Mouse (Mus musculus) liver, embryonic 16.5 days (tissue): ENCODE measurements around the gene Gucd1. TPM values are rescaled to one million over a fixed set of nuclear protein-coding genes. Genes with fewer than 3 reads are reported as not detected.

Experiments
- ATAC-seq: fragments of 200-750 bp; cut with Nextera tagmentation; 2 replicates; pipeline ENCODE4 v1.8.0; 2017; ENCODE audit warnings: low read depth, mild to moderate bottlenecking, moderate number of reproducible peaks, moderate library complexity
- H3K27ac ChIP-seq: fragments of 300-500 bp; sonication (generic); 2 replicates; pipeline ENCODE4 v1.5.1; 2014; ENCODE audit warnings: mild to moderate bottlenecking, low read length
- H3K27me3 ChIP-seq: fragments of 300-500 bp; sonication (generic); 2 replicates; pipeline ENCODE4 v1.6.1; 2014; ENCODE audit warnings: low read depth, low read length, mixed read lengths; ENCODE audit not compliant: control insufficient read depth, insufficient read depth
- H3K36me3 ChIP-seq: fragments of 300-500 bp; sonication (generic); 2 replicates; pipeline ENCODE4 v1.6.1; 2014; ENCODE audit warnings: mild to moderate bottlenecking; ENCODE audit not compliant: control insufficient read depth, insufficient read depth
- H3K4me1 ChIP-seq: fragments of 300-500 bp; sonication (generic); 2 replicates; pipeline ENCODE4 v1.6.1; 2014; ENCODE audit warnings: low read depth, low read length, mixed read lengths; ENCODE audit not compliant: control insufficient read depth
- H3K4me2 ChIP-seq: fragments of 300-500 bp; sonication (generic); 2 replicates; pipeline ENCODE4 v1.6.1; 2014; ENCODE audit warnings: low read depth, low read length, mixed read lengths
- H3K4me3 ChIP-seq: fragments of 300-500 bp; sonication (generic); 2 replicates; pipeline ENCODE4 v1.5.1; 2014; ENCODE audit warnings: low read depth, mild to moderate bottlenecking, low read length
- H3K9ac ChIP-seq: fragments of 300-500 bp; sonication (generic); 2 replicates; pipeline ENCODE4 v1.6.1; 2014; ENCODE audit warnings: low read depth, low read length
- H3K9me3 ChIP-seq: fragments of 300-500 bp; sonication (generic); replicated peaks from 2 replicates; pipeline ENCODE4 v1.6.1; 2016; ENCODE audit warnings: low read length; ENCODE audit not compliant: control insufficient read depth
- WGBS: fragments of 180-500 bp; shearing (Covaris S2); extraction: QIAGEN DNeasy Blood & Tissue Kit; methylation state at CpG from one replicate; pipeline ENCODE4 v1.1.7; 2014; ENCODE audit not compliant: insufficient replicate concordance; 5-methylcytosine and 5-hydroxymethylcytosine counted together
- polyA plus RNA-seq: library from polyadenylated mRNA; unstranded; fragments of >200 nt; fragmentation: Nextera tagmentation; extraction: Ambion mirVana; gene quantifications from 2 replicates; pipeline ENCODE4 v1.2.1, GENCODE M21; 2015

The Gucd1 gene
- polyA plus RNA-seq, 1 experiment from 2014 or later = 69.3 TPM

DNA sequence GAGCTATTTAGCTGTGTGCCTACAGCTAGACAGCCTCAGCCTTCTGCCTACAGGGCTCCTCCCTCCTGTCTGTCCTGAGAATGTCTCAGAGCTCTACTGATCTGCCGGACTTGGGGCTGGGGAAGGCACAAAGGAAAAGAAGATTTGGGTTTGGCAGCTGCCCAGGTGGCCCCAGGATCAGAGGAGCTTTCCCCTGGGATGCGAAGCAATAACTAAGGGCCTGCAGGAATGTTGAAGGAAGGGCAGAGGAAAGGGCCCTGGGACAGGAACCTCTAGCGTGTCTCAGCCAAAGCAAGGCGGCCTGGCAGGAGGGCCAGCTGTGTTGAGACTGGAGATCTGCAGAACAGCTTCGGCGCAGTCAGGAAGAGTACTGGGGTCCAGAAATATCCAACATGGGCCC is 194.8 kb downstream of the Gucd1 start:
- no peak overlapping the region for H3K4me2 ChIP-seq
- no peaks in the 10 kb centered on the region for H3K36me3 ChIP-seq
- peaks cover 5% of the 10 kb centered on the region for H3K4me1 ChIP-seq
- H3K9ac ChIP-seq = no peak overlapping the region
- no peaks in the 10 kb centered on the region for H3K9me3 ChIP-seq
- peaks cover 8% of the 10 kb centered on the region; the same call in 1 of the 2 replicates for H3K27me3 ChIP-seq
- no peak for ATAC-seq
- no peak overlapping the region for H3K4me3 ChIP-seq
- WGBS = 66% methylated on average over 6 of the region's 6 CpGs
- no peak overlapping the region for H3K27ac ChIP-seq

DNA sequence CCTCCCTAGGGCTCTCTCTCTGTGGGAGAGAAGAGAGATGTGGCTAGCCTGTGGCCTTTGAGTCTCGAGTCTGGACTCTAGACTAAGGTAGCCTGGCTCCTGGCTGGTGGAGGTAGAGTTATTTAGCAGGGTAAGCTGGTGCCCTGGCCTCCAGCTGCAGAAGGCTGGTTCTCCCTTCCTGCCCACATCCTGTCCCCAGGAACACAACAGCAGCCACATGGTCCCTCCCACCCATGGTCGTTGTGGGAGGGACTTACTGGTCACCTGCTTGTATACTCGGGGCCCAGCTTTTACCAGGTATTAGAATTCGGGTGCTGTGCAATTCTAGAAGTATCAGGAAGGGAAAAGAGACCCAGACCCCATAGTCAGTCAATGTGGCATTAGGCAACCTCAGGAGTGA is 197.5 kb downstream of the Gucd1 start:
- 11% methylated on average over 4 of the region's 4 CpGs for WGBS
- Histone ChIP-seq H3K27ac (no peak overlapping the region), H3K4me3 (no peak overlapping the region), H3K27me3 (peaks cover 26% of the 10 kb centered on the region), H3K4me2 (no peak overlapping the region), H3K9me3 (no peaks in the 10 kb centered on the region), H3K4me1 (peaks cover 3% of the 10 kb centered on the region; the same call in 1 of the 2 replicates), H3K36me3 (no peaks in the 10 kb centered on the region), H3K9ac (no peak overlapping the region)
- ATAC-seq = no peak

DNA sequence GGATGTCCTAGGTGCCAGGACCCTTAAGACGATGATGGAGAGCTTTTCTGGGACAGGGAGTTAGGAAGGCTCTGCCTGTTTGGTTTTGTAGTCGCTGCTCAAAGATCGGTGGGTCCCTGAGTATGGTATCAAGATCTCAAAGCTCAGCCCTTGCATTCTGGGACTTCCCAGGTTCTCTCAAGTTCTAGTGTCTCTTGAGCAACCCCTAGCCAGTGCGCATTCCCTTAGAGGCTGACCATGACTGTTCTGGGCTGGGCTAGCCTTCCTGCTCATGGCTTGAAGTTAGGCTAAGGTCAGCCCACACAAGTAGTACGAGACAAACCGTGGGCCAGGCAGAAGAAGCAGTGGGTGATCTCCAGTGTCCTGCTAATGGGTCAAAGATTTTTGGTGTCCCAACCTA is 199.6 kb downstream of the Gucd1 start:
- Histone ChIP-seq H3K4me1 (peaks cover 3% of the 10 kb centered on the region; the same call in 1 of the 2 replicates), H3K9me3 (no peaks in the 10 kb centered on the region), H3K27me3 (peaks cover 26% of the 10 kb centered on the region), H3K4me2 (no peak overlapping the region), H3K9ac (no peak overlapping the region), H3K4me3 (peak overlapping the region; percentile 63; the same call in 1 of the 2 replicates), H3K27ac (no peak overlapping the region), H3K36me3 (no peaks in the 10 kb centered on the region)
- WGBS = 60% methylated on average over 6 of the region's 6 CpGs
- ATAC-seq = no peak

DNA sequence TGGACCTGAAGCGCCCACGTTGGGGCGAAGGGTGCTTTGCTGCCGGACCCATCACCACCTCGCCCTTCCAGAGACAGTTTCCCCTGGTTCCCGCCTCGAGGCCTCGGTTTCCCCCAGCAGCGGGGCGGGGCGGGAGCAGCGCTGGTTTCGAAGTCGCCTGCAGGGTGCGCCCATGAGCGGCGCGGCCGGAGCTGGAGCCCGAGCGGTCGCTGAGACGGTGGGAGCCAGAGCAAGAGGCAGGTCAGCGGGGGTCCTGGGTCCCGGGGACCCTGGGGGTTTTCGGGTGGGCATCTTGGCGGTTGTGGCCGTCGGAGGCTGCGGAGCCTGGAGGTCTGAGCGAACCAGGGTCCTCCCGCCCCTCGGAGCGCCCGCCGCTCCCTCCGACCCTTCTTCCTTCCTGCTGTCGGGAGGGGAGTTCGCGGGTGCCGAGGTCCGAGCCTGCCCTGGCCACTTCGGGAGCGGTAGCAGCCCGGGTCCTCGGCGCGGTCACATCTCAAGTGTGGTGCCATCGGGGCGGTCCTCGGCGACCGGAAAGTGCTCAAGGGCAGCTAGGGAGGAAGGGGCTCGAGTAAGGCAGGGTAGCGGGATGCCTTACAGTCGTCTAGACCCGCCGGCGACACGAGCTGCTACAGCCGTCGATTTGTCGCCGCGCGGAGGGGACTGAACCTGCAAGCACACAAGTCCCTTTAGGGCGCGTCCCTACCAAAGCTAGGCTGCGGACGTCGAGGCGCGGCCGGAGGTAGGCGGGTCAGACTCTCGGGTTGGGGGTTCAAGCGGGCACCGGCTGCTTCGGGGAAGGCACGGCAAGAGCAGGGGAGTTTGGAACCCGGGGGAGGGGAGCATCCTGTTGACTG is 200.6 kb downstream of the Gucd1 start:
- under 1% methylated on average over 80 of the region's 81 CpGs for WGBS
- H3K36me3 ChIP-seq = no peaks in the 10 kb centered on the region
- peak; percentile 52 for ATAC-seq
- H3K4me1 ChIP-seq = peaks cover 7% of the 10 kb centered on the region
- H3K9ac ChIP-seq = peak overlapping the region; percentile 61
- peak overlapping the region; percentile 63 for H3K4me3 ChIP-seq
- H3K27me3 ChIP-seq = peaks cover 26% of the 10 kb centered on the region
- H3K4me2 ChIP-seq = peak overlapping the region; percentile 67
- no peaks in the 10 kb centered on the region for H3K9me3 ChIP-seq
- H3K27ac ChIP-seq = no peak overlapping the region

DNA sequence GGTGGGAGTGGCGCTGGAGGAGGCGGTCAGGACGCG is 201.1 kb downstream of the Gucd1 start, which contains the start of gene Adora2a:
Gene Adora2a, plus strand, starts transcription at position 6 of the 36 bp plus-strand sequence.
- 0% methylated on average over 4 of the region's 4 CpGs for WGBS
- peaks cover 26% of the 10 kb centered on the region for H3K27me3 ChIP-seq
- H3K27ac ChIP-seq = no peak within 1 kb of the TSS
- no peaks in the 10 kb centered on the region for H3K36me3 ChIP-seq
- H3K4me3 ChIP-seq = peak within 1 kb of the TSS; percentile 63
- H3K9ac ChIP-seq = peak within 1 kb of the TSS; percentile 61
- peak within 1 kb of the TSS; percentile 67 for H3K4me2 ChIP-seq
- H3K9me3 ChIP-seq = no peaks in the 10 kb centered on the region
- peaks cover 7% of the 10 kb centered on the region for H3K4me1 ChIP-seq
- no peak for ATAC-seq

DNA sequence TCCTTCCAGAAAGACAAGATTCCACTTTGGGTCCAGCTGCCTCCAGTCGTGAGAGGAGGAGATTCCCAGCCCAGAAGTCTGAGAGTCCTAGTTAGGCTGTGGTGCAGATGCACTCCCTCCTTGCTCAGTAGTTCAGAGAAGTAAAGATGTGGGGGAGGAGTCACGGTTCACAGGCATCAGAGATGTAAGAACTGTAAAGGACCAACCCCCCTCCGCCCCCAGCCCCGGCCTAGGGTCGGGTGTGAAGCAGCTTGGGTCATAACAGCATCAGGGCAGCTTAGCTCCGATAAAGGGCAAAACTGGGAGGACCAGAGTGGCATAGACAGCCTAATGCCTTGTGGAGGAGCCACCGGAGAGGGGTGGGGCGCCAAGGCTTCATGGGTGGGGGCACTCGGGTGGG is 201.3 kb downstream of the Gucd1 start:
- Histone ChIP-seq H3K36me3 (no peaks in the 10 kb centered on the region), H3K9me3 (no peaks in the 10 kb centered on the region), H3K27me3 (peaks cover 26% of the 10 kb centered on the region), H3K4me1 (peaks cover 7% of the 10 kb centered on the region), H3K4me3 (peak overlapping the region; percentile 63), H3K4me2 (peak overlapping the region; percentile 67), H3K9ac (peak overlapping the region; percentile 61; the same call in 1 of the 2 replicates), H3K27ac (no peak overlapping the region)
- ATAC-seq = peak; percentile 10; the same call in 1 of the 2 replicates
- WGBS = 6% methylated on average over 9 of the region's 9 CpGs

DNA sequence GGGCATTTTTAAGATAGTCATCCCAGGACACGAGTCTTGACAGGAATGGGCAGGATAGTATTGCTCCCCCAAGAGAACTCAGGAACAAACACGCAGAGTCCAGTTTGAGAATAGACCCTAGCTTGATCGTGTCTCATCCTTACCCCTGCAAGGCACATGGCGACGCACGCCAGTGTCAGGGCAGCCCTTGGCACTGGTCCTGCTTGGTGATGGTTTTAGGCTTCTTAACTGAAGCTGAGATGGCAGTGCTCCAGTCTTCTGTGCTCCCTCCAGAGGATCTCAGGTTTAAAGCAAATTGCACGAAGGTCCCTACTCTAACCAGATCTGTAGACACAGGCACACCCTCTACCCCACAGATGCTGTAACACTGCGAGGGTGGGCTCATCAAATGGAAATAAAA is 202.0 kb downstream of the Gucd1 start:
- Histone ChIP-seq H3K27me3 (peaks cover 26% of the 10 kb centered on the region), H3K4me3 (no peak overlapping the region), H3K4me1 (peaks cover 7% of the 10 kb centered on the region), H3K27ac (no peak overlapping the region), H3K4me2 (no peak overlapping the region), H3K9me3 (no peaks in the 10 kb centered on the region), H3K36me3 (no peaks in the 10 kb centered on the region), H3K9ac (no peak overlapping the region)
- no peak for ATAC-seq
- 71% methylated on average over 8 of the region's 8 CpGs for WGBS

DNA sequence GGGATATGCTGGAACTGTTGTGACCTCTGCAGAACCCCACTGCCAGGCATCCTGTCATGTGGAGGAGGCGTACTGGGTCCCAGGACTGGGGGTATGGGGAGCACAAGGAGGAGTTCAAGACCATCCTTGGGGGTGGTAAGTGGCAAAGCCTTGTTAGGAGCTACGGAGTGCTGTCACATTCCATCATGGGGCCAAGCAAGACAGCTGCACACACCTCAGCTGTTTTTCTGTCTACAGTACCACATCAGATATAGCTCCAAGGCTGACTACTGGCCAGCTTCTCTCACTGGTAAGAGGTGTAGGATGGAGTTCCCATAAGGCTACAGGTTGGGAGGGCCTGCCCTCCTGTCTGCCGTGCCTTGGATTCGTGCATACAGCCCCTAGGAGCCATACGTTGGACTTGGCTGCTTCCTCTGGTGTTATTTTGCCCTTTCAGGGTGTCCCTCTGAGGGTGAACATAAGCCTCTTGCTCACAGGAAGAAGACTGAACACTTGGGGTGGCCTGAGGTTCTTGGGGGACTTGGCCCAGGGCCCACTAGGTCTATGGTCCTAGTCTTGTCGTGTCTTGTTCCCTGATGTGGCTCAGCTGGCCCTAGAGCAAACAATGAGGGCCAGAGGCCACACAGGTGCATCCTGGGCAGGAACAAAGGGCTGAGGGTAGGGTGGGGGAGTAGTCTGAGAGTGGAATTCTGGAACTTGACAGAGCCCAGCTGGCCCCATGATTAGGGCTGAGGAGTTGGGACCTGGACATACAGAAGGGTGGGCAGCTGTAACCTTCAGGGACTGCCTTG is 203.4 kb downstream of the Gucd1 start:
- Histone ChIP-seq H3K4me3 (no peak overlapping the region), H3K27me3 (peaks cover 26% of the 10 kb centered on the region), H3K27ac (no peak overlapping the region), H3K4me2 (no peak overlapping the region), H3K4me1 (peaks cover 7% of the 10 kb centered on the region), H3K9ac (no peak overlapping the region), H3K36me3 (no peaks in the 10 kb centered on the region), H3K9me3 (no peaks in the 10 kb centered on the region)
- peak; percentile 25; the same call in 1 of the 2 replicates for ATAC-seq
- WGBS = 65% methylated on average over 6 of the region's 6 CpGs

DNA sequence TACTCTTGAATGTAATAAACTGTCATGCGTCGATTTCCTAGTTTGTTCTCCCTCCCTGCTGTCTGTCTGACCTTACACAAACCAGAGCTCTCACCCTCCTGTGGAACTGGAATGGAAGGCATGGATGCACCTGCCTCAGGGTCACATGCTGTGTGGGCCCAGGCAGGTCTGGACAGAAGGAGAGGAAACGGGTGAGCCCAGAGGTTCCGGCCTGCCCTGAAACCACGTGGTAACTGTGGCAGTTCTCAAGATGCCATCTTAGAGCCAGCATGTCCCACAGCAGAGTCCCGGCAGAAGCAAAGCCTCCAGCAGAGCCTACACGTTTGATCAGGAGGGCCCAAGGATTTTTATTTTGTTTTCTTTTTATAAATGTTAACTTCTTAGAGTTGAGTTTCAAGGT is 205.4 kb downstream of the Gucd1 start:
- Histone ChIP-seq H3K36me3 (peaks cover 9% of the 10 kb centered on the region), H3K9ac (no peak overlapping the region), H3K4me1 (peaks cover 7% of the 10 kb centered on the region), H3K4me2 (no peak overlapping the region), H3K4me3 (no peak overlapping the region), H3K9me3 (no peaks in the 10 kb centered on the region), H3K27me3 (peaks cover 12% of the 10 kb centered on the region), H3K27ac (no peak overlapping the region)
- no peak for ATAC-seq
- WGBS = 41% methylated on average over 7 of the region's 7 CpGs
